Mouse (Mus musculus) embryonic fibroblast, embryonic 13.5 days (primary cell): ENCODE measurements at regions not wholly inside any gene's neighbourhood (a gene's known extent, or its start where the extent isn't known, plus 50 kb on each side); places are given as distances from the start of the nearest gene placed in this dataset.

Source experiments
- CTCF ChIP-seq: IDR thresholded peaks from 2 replicates; pipeline ENCODE4 v1.5.1; 2011; ENCODE audit warnings: mild to moderate bottlenecking, control low read depth, low read length, moderate library complexity, borderline replicate concordance; ENCODE audit not compliant: insufficient read depth
- POLR2A ChIP-seq: IDR thresholded peaks from 2 replicates; pipeline ENCODE4 v1.6.1; 2011; ENCODE audit warnings: low read depth, mild to moderate bottlenecking, control low read depth, low read length, moderate library complexity

DNA sequence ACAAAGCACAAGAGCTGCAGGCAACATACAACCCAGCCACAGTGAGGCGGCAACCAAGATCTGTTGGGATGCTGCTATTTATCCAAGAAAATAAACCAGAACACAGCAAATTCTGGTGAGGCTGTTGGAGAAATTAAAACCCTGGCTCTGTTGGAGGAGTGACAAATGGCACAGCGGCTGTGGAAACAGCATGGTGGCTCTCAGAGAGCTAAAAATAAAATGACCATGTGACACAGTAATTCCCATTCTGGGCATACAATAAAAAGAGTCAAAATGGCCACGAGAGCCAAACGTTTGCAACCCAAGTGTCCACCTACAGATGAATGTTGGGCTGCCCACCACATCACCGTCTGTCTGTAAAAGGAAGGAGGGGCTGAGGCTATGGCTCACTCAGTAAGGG is 55.9 kb upstream of the Zdhhc25 start:
- no peak for TF ChIP-seq CTCF
- no peak for TF ChIP-seq POLR2A
